Mouse (Mus musculus) midbrain, postnatal 0 days (tissue): ENCODE measurements around the gene Ly6g5b. TPM values are rescaled to one million over a fixed set of nuclear protein-coding genes. Genes with fewer than 3 reads are reported as not detected.

ENCODE experiments used
- ATAC-seq: fragments of 200-750 bp; cut with Nextera tagmentation; 2 replicates; pipeline ENCODE4 v1.8.0; 2017; ENCODE audit warnings: moderate number of reproducible peaks, mild to moderate bottlenecking, moderate TSS enrichment, moderate library complexity; ENCODE audit not compliant: low FRiP score
- DNase-seq: peaks from one replicate; pipeline ENCODE4 v3.0.0-alpha.2; 2015; ENCODE audit warnings: low spot score
- H3K27ac ChIP-seq: fragments of 300-500 bp; sonication (generic); 2 replicates; pipeline ENCODE4 v1.5.1; 2014; ENCODE audit warnings: low read depth, mild to moderate bottlenecking, low read length, mixed read lengths
- H3K27me3 ChIP-seq: fragments of 300-500 bp; sonication (generic); 2 replicates; pipeline ENCODE4 v1.6.1; 2014; ENCODE audit warnings: low read length, control low read depth, mixed read lengths; ENCODE audit not compliant: insufficient read depth
- H3K36me3 ChIP-seq: fragments of 300-500 bp; sonication (generic); 2 replicates; pipeline ENCODE4 v1.6.1; 2014; ENCODE audit warnings: low read length, control low read depth, mixed read lengths; ENCODE audit not compliant: insufficient read depth
- H3K4me1 ChIP-seq: fragments of 300-500 bp; sonication (generic); 2 replicates; pipeline ENCODE4 v1.6.1; 2014; ENCODE audit warnings: mild to moderate bottlenecking, control low read depth, antibody characterized with exemption, low read length, mixed read lengths; ENCODE audit not compliant: insufficient read depth
- H3K4me2 ChIP-seq: fragments of 300-500 bp; sonication (generic); 2 replicates; pipeline ENCODE4 v1.6.1; 2014; ENCODE audit warnings: low read depth, mild to moderate bottlenecking, low read length, mixed read lengths; ENCODE audit not compliant: poor library complexity, severe bottlenecking
- H3K4me3 ChIP-seq: fragments of 300-500 bp; sonication (generic); 2 replicates; pipeline ENCODE4 v1.5.1; 2014; ENCODE audit warnings: low read depth, mild to moderate bottlenecking, low read length, moderate library complexity
- H3K9ac ChIP-seq: fragments of 300-500 bp; sonication (generic); replicated peaks from 2 replicates; pipeline ENCODE4 v1.6.1; 2014; ENCODE audit warnings: mild to moderate bottlenecking, low read length, moderate library complexity, mixed read lengths; ENCODE audit not compliant: poor library complexity, severe bottlenecking
- H3K9me3 ChIP-seq: fragments of 300-500 bp; sonication (generic); 2 replicates; pipeline ENCODE4 v1.6.1; 2016; ENCODE audit warnings: low read length, control low read depth
- CTCF ChIP-seq: IDR thresholded peaks from 2 replicates; pipeline ENCODE4 v1.5.1; 2016; ENCODE audit warnings: antibody characterized with exemption, mild to moderate bottlenecking
- WGBS: fragments of 180-500 bp; shearing (Covaris S2); extraction: QIAGEN DNeasy Blood & Tissue Kit; methylation state at CpG from one replicate; pipeline ENCODE4 v1.1.7; 2014; 5-methylcytosine and 5-hydroxymethylcytosine counted together
- polyA plus RNA-seq: library from polyadenylated mRNA; unstranded; fragments of >200 nt; fragmentation: Nextera tagmentation; extraction: Ambion mirVana; gene quantifications from 2 replicates; pipeline ENCODE4 v1.2.1, GENCODE M21; 2015
- total RNA-seq: library from RNA; depleted of rRNA; stranded (reverse); fragments of >200 nt; gene quantifications from 2 replicates; pipeline ENCODE4 v1.2.3, GENCODE M21; 2014

The Ly6g5b gene
- total and polyA plus RNA-seq, 2 experiments from 2014 or later = 0.99 to 1.8 TPM

GRCm38 (mm10) chr17:35090166-35090932, 24.9 kb downstream of the Ly6g5b start:
- Histone ChIP-seq H3K4me2 (peak overlapping the region; percentile 61), H3K4me1 (0 out of 2 replicates have a peak, but pooled peaks cover 4% of the 10 kb centered on the region), H3K9me3 (no peaks in the 10 kb centered on the region), H3K27me3 (no peaks in the 10 kb centered on the region), H3K27ac (0 out of 2 replicates have a peak overlapping the region, but pooled peaks have one; percentile 26), H3K36me3 (peaks cover 26% of the 10 kb centered on the region), H3K4me3 (peak overlapping the region; percentile 67), H3K9ac (peak overlapping the region; percentile 91)
- ATAC-seq = no peak
- WGBS = 61% methylated on average over 8 of the region's 8 CpGs
- no peak for TF ChIP-seq CTCF
- peak; percentile 67 for DNase-seq

DNA sequence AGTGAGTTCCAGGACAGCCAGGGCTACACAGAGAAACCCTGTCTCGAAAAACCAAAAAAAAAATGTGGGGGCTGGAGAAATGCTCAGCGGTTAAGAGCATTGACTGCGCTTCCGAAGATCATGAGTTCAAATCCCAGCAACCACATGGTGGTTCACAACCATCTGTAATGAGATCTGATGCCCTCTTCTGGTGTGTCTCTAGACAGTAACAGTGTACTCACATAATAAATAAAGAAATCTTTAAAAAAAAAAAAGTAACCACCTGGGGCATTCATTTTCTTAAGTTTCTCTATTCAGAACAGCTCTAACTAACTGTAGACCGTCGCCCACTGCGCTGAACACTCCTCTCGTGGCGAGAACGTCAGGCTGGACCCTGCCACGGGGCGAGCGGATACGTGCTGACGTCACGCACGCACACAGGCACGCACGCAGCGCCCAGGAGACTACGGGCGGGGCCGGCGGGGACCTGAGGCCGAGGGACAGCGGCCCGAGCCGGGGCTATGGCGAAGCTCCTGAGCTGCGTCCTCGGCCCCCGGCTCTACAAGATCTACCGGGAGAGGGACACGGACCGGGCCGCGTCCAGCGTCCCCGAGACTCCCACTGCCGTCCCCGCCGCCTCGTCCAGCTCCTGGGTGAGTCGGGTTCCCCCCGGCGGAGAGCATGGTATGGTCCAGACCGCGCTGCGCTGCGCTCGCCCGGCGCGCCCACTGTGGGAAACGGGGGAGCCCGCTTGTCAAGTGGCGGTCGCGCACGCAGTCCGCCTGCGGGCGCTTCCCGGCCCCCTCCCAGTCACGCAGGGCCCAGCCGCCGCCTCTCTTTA, 26.2 kb downstream of the Ly6g5b start, which contains the start of gene Abhd16a:
Gene Abhd16a (plus strand): TSS at position 439 of the 820 bp plus-strand sequence.
- 4% methylated on average over 62 of the region's 67 CpGs for whole genome bisulfite sequencing
- DNase-seq (peak; percentile 96), ATAC-seq (peak; percentile 97)
- H3K9me3 ChIP-seq = no peaks in the 10 kb centered on the region
- H3K27ac ChIP-seq = peak within 1 kb of the TSS; percentile 98
- H3K9ac ChIP-seq = peak within 1 kb of the TSS; percentile 91
- TF ChIP-seq CTCF = peak; percentile 22; the same call in 1 of the 2 replicates
- peak within 1 kb of the TSS; percentile 67 for H3K4me3 ChIP-seq
- peak within 1 kb of the TSS; percentile 61 for H3K4me2 ChIP-seq
- H3K27me3 ChIP-seq = no peaks in the 10 kb centered on the region
- H3K36me3 ChIP-seq = peaks cover 16% of the 10 kb centered on the region
- 0 out of 2 replicates have a peak, but pooled peaks cover 4% of the 10 kb centered on the region for H3K4me1 ChIP-seq

GRCm38 (mm10) chr17:35088151-35088550, 27.1 kb downstream of the Ly6g5b start:
- Histone ChIP-seq H3K36me3 (peaks cover 15% of the 10 kb centered on the region), H3K9ac (no peak overlapping the region), H3K4me2 (no peak overlapping the region), H3K9me3 (no peaks in the 10 kb centered on the region), H3K27me3 (no peaks in the 10 kb centered on the region), H3K4me3 (no peak overlapping the region), H3K4me1 (0 out of 2 replicates have a peak, but pooled peaks cover 4% of the 10 kb centered on the region), H3K27ac (no peak overlapping the region)
- peak; percentile 62 for TF ChIP-seq CTCF
- 35% methylated on average over 2 of the region's 2 CpGs for WGBS
- DNase-seq = no peak
- no peak for ATAC-seq

DNA sequence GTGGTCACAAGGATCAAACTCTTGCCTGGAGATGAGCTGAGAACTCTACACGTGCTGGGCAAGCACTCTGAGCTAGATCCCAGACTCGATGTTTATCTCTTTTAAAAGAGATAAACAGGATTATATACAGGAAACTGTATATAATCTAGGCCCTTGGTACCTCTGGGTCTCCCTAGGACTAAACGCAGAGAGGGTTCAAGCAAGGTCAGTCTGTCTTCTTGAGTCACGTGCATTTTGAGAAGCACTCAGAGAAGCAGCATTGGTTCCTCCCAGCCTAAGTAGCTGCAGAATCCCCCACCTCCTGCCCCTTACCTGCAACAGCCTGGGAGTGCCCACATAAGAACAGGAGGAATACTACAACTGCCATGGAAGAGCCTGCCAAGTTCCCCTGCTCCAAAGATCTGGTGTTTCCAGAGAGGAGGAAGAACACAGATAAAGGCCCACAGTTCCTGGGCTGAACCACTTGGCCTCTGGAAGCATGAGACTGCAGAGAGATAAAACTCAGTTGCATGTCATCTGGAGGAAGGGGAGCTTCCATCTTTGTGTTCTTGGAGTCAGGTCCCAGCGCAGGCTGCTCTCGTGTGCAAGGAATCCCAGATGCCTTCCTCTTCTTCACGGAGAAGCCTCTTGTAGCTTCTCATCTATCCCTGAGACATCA, 29.9 kb downstream of the Ly6g5b start, which contains the start of gene Ly6g6f:
Gene Ly6g6f (minus strand): TSS at position 403 of the 658 bp plus-strand sequence.
- DNase-seq (no peak), ATAC-seq (no peak)
- Histone ChIP-seq H3K4me2 (no peak within 1 kb of the TSS), H3K9ac (no peak within 1 kb of the TSS), H3K36me3 (no peaks in the 10 kb centered on the region), H3K4me1 (0 out of 2 replicates have a peak, but pooled peaks cover 4% of the 10 kb centered on the region), H3K9me3 (no peaks in the 10 kb centered on the region), H3K4me3 (no peak within 1 kb of the TSS), H3K27ac (no peak within 1 kb of the TSS), H3K27me3 (no peaks in the 10 kb centered on the region)
- 84% methylated on average over 7 of the region's 7 CpGs for WGBS
- TF ChIP-seq CTCF = no peak

DNA sequence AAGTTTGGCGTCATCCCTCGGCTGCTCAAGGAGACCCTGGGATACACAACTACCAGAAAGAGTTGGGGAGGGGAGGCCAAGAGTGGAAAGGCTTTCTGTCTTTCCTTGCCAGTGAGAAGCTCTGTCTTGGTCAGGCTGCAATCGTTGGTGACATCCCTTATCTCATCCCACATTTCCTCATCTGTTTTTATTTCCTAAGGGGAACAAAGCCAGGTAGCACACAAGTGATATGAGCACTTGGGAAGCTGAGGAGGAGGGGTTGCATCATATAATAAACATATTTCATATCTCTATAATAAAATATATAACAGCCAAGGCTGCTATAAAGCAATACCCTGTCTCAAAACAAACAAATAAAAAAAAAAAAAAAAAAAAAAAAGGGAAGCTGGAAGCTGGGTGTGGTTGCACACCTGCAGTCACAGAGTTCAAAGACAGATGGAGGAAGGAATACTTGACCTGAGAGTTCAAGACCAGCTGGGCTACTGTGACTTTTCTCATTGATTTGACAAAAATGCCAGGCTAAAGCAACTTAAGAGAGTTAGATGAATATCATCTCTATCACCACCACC, 31.2 kb downstream of the Ly6g5b start:
- Histone ChIP-seq H3K36me3 (no peaks in the 10 kb centered on the region), H3K27ac (no peak overlapping the region), H3K4me1 (no peaks in the 10 kb centered on the region), H3K9me3 (no peaks in the 10 kb centered on the region), H3K4me2 (no peak overlapping the region), H3K27me3 (no peaks in the 10 kb centered on the region), H3K9ac (no peak overlapping the region), H3K4me3 (no peak overlapping the region)
- no peak for TF ChIP-seq CTCF
- ATAC-seq (no peak), DNase-seq (no peak)
- WGBS = 72% methylated on average over 3 of the region's 3 CpGs
